Mouse (Mus musculus) liver, postnatal 0 days (tissue): ENCODE results near the gene Itga2b.

Experiments
- CTCF ChIP-seq: sonication (generic); IDR thresholded peaks from 2 replicates; pipeline ENCODE4 v1.5.1; 2016; ENCODE audit warnings: antibody characterized with exemption, low read depth
- EP300 ChIP-seq: IDR thresholded peaks from 2 replicates; pipeline ENCODE4 v1.6.1; 2016; ENCODE audit warnings: antibody characterized with exemption, low read depth, mild to moderate bottlenecking

GRCm38 (mm10) chr11:102432896-102433295 lies 37.0 kb downstream of the Itga2b start:
- TF ChIP-seq EP300 (no peak), CTCF (no peak)
